Mouse (Mus musculus) c-Kit-positive CD71-positive TER-119-negative erythroid progenitor cells, embryonic 14.5 days (primary cell): ENCODE results near the gene Thoc3.
"Not testable (repeated sequence)": the region's sequence is repeated elsewhere in the genome, so short reads cannot be mapped to it uniquely, and the experiment has no call there.

ENCODE experiments used
- DNase-seq: peaks from one replicate; pipeline ENCODE4 v3.0.0-alpha.2; 2013; ENCODE audit warnings: low read depth

Thoc3 gene

GRCm38 (mm10) chr13:54468098-54469011, at the start of gene Thoc3:
TSS of gene Thoc3 (minus strand) at chr13:54468849.
- DNase-seq, result peak; percentile 88

- no peak for DNase-seq
Measured at GRCm38 (mm10) chr13:54505920-54506319, 37.3 kb upstream of the Thoc3 start.

- no peak for DNase-seq
Measured at GRCm38 (mm10) chr13:54504611-54505260, 36.1 kb upstream of the Thoc3 start.

- no peak for DNase-seq
Measured at GRCm38 (mm10) chr13:54503604-54504521, 35.2 kb upstream of the Thoc3 start, which contains the start of gene Simc1. TSS of gene Simc1 (plus strand) at chr13:54503779.

DNA sequence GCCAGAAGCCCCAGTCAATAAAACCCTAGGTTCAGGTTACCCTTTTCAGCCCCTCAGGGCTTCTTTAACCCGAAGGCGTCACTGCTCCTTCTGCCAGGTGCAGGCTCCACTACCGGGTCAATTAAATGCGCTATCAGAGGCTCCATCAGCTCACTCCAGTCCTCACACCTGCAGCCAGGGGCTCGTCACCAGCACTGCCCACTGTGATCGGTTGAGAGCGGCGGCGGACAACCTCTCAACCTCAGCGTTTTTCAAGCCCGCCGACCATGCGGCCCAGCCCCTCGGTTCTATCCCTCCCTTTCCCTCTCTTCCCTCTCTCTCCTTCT, 34.6 kb upstream of the Thoc3 start:
- no peak for DNase-seq

- DNase-seq, result no peak
Measured at GRCm38 (mm10) chr13:54501957-54502690, 33.5 kb upstream of the Thoc3 start.

DNA sequence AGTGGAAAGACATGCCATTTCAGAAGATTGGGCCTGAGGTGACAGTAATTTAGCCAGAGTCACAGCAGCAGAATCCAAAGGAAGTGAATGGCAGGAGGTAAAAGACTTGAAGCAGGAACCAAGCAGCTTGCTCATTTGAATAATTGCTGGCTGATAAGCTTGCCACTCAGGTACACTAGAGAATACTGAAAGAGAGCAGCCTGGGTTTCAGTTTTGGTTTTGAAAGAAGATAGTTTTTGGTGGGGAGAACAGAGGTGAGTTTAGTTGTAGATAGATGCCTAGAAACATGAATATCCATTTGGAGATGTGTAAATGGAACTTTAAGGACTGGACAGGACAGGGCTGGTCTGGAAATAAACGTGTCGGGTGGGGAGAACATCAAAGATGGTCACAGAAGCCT, 32.7 kb upstream of the Thoc3 start:
- no peak for DNase-seq

GRCm38 (mm10) chr13:54499551-54499950, 30.9 kb upstream of the Thoc3 start:
- not testable (repeated sequence) for DNase-seq

GRCm38 (mm10) chr13:54491381-54491780, 22.7 kb upstream of the Thoc3 start:
- DNase-seq, result no peak

GRCm38 (mm10) chr13:54490411-54490810, 21.8 kb upstream of the Thoc3 start:
- DNase-seq, result no peak

DNA sequence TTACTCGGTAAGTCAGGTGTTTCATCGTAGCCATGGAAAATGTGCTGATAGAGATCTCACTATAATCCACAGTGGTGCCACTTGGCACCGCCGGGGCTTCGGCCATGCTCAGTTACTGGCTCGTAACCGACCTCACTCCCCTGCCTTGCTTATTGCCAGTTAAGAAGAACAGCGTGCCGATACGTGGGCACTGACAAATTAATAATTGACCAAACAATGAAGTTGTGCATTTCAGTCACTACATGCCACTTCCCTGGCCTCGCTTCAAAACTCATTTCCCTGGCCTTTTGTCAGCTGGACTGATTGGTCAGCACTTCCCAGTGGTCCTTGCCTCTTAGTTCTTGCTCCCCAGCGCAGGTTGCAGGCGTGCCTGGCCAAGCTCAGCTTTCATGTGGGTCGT, 12.8 kb upstream of the Thoc3 start:
- no peak for DNase-seq

DNA sequence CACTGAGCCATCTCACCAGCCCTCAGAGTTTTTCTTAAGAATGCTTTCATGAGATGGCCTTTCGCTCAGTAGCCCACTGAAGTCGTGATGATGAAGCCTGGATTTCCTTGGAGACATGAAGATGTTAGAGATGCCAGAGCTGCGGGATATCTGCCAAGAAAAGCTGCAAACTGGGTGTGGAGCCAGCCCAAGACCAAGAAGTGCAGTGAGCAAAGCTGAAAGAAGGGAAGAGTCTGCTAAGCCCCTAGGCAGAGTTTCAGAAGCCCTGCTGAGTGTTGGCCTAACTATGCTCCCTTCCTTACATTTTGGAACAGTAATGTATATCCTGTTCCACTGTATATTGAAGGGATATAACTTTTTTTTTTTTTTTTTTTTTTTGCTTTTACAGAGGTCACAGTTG, 10.6 kb upstream of the Thoc3 start:
- DNase-seq, result no peak

DNA sequence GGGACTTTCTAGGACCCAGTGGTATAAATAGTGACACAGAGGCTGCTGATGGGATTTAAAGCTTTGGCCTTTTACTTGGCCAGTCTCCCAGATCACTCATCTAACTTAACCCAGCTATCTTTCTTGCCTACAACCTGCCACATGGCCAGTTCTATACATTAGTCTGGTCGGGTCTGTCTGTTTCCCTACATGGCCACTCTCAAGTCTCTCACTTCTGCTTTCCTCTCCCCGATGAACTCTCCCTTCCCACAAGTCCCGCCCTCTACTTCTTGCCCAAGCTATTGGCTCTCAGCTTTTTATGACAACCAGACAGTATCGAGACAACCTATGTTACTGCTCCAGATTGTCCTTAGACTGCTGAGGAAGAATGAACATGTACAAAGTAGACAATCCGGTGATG, 7.1 kb upstream of the Thoc3 start:
- DNase-seq, result no peak

DNA sequence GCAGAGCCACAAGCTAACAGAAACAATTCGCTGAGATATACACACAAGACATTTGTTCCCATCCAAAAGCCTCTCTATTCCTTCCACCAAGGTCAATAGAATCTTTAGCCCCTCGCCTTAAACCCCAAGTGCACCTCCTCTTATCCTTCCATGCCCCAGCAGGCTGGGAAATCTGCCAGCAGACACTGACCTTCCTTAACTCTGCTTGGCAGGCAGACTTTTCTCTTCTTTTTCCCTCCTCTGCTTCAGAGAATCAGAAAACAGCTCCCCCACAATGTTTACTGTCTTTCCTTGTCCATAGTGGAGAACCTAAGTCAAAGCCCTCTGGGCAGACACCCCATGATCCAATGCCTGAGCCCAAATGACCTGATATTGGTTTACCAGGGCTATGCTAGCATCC, 6.3 kb upstream of the Thoc3 start:
- DNase-seq, result no peak

- no peak for DNase-seq
Measured at GRCm38 (mm10) chr13:54471967-54472366, 3.3 kb upstream of the Thoc3 start.

- DNase-seq, result no peak
Measured at GRCm38 (mm10) chr13:54469012-54469354, 334 bp upstream of the Thoc3 start.

GRCm38 (mm10) chr13:54459282-54459681, 9.4 kb downstream of the Thoc3 start:
- no peak for DNase-seq

GRCm38 (mm10) chr13:54457062-54457461, 11.6 kb downstream of the Thoc3 start:
- no peak for DNase-seq

DNA sequence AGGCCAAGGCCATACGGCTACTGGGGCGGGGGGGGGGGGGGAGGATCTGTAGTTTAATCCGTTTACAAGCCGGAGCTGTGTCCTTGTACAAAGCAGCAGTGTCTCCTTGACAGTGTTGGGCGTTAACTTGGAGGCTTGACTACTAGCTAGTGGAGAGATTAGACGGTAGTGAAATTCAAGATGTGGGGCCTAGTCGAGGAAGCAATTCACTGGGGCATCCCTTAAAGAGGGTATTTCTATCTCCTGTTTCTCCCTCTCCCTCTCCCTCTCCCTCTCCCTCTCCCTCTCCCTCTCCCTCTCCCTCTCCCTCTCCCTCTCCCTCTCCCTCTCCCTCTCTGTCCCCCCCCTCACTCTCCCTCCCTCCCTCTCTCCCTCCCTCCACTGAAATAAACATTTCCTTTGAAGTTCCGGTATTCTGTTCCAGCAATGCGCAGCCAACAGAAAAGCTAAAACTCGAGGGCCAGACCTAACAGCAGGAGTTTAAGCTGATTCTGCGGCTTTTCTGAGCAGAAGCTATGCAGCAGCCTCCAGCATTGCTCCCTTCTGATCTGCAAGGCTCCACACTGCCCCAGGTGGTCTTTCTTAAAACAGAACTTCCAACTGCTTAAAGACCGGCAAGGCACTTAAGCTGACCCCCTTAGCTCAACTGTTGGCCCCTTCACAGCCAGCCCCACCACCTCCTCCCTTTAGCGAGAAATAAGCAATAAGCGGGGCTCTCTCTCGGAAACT, 21.0 kb downstream of the Thoc3 start:
- DNase-seq, result no peak

GRCm38 (mm10) chr13:54446686-54447495, 21.8 kb downstream of the Thoc3 start:
- peak; percentile 55 for DNase-seq
